Mouse (Mus musculus) embryo, embryonic 9.5 days (tissue): Measurements from ENCODE around the gene Atg4b.
A peak's percentile ranks its signal among the peaks of the same experiment; 100 is the strongest.
"Not testable (repeated sequence)": the region's sequence is repeated elsewhere in the genome, so short reads cannot be mapped to it uniquely, and the experiment has no call there.

Source experiments
- DNase-seq: peaks from one replicate; pipeline ENCODE4 v3.0.0-alpha.2; 2017; ENCODE audit errors: extremely low spot score

Atg4b gene

DNA sequence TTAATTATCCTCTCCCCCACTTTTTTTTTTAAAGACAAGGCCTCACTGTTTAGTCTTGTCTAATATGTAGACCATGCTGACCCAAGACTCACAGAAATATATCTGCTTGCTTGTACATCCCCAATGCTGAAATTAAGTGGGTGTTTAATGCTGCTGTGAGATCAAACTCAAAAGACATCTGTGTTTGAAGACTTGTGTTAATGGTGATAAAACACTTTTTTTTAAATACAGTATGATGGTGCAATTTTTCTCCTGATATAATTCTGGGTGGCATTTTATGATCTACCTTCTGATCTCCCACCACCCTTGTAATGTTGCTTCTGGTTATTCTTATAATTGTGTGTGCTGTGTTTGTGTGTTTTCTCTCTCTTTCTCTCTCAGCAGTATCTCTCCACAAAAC, 4.9 kb downstream of the Atg4b start:
- DNase-seq = no peak

GRCm38 (mm10) chr1:93760076-93760475, 8.8 kb downstream of the Atg4b start:
- DNase-seq = no peak

- DNase-seq = not testable (repeated sequence)
These were observed 12.2 kb downstream of the Atg4b start for GRCm38 (mm10) chr1:93763531-93763930.

- no peak for DNase-seq
These were observed 13.7 kb downstream of the Atg4b start for GRCm38 (mm10) chr1:93764871-93765591.

- DNase-seq = no peak
These were observed 16.3 kb downstream of the Atg4b start for GRCm38 (mm10) chr1:93767600-93767999.

- DNase-seq = no peak
These were observed 18.6 kb downstream of the Atg4b start for GRCm38 (mm10) chr1:93769901-93770300.

GRCm38 (mm10) chr1:93776686-93777085, 25.4 kb downstream of the Atg4b start:
- no peak for DNase-seq

DNA sequence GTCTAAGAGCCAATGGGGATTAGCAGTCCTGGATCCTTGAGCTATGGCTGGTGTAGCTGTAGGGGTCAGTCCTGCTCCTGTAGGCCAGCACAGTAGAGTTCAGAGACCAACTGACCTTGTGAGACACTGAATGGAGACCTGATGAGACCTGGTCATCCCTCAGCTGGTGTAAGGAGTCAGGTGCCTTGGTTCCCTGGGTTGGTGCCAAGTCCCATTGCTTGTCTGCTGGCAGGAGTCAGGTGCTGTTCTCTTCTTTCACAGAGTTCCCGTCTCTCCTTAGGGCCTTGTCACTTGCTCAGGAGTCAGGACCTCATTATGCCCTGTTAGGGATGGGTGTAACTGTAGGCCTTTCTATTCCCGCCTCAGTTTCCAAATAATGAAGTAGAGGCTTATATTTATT, 35.6 kb downstream of the Atg4b start:
- DNase-seq = no peak

- no peak for DNase-seq
These were observed 43.2 kb downstream of the Atg4b start for GRCm38 (mm10) chr1:93794526-93794925.

DNA sequence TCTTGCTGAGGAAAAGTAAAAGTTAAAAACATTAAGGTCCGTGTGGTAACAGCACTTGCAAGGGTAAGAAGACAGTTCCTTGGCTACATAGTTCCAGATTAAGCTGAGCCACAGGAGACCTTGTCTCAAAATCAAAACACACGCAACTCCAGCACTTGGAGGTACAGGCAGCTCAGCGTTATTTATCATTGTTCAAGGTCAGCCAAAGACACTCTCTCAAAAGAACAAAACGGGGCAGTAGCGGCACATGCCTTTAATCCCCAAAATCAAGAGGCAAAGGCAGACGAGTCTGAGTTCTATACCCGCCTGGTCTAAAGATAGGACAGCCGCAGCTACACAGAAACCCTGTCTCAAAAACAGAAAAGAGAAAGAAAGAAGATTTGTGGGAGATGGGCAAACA, 44.6 kb downstream of the Atg4b start:
- DNase-seq = no peak

- no peak for DNase-seq
These were observed 49.6 kb downstream of the Atg4b start for GRCm38 (mm10) chr1:93800670-93801503.

GRCm38 (mm10) chr1:93801741-93802238, 50.5 kb downstream of the Atg4b start, which contains the start of gene Dtymk:
Gene Dtymk (minus strand): TSS chr1:93801934.
- DNase-seq = peak; percentile 92

DNA sequence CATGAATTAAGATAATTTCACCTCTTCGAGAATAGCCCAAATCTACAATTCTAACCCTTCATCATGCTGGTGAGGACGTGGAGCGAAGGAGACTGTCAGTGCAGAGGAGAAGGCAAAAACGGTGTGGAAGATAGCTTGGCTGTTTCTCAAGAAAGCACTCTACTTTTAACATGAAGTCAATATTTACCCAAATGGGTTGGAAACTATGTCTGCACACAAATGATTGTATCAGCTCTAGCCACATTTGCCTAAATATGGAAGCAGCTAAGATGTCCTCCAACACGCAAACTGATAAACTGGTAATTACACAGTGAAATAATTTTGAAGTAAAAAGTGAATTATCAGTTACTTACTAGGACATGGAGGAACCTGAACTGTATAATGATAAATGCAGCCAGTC, 51.5 kb downstream of the Atg4b start:
- DNase-seq = no peak

DNA sequence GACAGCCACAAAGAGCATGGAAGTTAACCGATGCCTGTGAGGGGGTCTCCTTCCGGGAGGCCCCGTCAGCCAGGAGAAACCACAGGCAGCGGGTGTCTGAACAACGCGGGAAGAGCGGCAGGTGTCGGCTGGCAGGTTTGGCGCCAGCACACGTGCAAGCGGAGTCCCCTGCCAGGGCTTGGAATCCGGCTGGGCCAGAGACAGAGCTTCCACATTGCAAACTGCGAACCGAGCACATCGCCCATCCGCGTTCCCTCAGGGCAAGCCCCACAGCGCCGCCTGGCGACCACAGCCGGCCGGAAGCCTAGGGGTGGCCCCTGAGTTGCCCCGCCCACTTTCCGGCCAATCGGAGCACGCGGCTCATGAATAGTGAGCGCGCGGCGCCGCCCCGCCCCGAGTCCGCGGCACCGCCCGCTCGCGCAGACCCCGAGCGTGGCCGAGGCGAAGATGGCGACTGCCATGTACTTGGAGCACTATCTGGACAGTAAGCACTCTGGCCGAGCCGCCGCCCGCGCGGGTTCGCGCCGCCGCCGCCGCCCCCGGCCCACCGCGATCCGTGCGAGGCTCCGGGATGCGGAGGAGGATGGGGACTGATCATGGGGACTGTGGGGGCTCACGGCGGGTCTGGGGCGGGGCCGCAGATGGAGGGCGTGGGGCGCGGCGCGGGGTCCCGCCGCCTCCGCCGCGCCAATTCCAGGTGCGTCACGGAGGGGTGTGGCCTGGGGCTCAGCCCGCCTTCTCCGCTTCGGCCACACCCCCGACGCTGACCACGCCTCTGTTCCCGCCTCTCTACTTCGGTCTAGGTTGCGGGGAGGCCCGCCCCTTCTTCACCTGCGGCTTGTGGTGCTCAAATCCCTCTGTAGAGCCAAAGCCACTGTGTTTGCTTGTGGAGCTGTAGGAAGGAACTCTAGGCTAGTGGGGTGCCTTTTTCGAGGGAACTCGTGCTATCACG, 52.5 kb downstream of the Atg4b start, which contains the start of gene Ing5:
Ing5 (plus strand) TSS at position 410 of the 952 bp plus-strand sequence.
- DNase-seq = peak; percentile 100

GRCm38 (mm10) chr1:93804818-93805217, 53.5 kb downstream of the Atg4b start:
- no peak for DNase-seq

DNA sequence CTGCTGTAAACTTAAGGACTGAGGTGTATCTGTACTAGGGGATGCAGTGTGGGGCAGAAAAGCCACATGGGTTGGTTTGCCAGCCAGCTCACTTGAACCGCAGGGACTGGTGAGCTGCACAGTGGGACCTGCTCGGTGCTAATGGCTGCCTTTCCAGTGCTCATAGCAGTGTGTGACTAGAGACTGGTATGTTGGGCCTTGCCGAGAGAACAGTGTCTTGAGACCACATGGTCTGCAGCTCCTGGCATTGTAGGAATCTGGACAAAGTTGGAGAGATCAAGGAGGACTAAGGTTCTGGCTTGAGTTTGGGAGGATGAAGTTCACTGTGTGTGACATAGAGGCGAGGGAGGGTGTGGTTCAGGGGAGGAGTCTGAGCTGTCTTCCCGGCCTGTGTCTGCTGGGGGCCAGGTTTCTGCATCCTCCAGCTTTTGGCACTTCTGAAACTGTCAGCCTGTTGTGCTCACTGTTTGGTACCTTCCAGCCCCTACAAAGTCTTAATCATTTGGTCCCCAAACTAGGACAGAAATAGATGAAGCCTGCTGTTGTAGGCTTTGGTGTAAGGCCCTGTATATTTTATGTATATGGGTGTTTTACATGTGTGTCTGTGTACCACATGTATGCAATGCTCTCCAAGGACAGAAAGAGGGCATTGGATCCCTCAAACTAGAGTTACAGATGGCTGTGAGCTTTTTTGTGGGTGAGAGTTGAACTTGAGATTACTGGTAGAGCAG, 54.1 kb downstream of the Atg4b start:
- no peak for DNase-seq

DNA sequence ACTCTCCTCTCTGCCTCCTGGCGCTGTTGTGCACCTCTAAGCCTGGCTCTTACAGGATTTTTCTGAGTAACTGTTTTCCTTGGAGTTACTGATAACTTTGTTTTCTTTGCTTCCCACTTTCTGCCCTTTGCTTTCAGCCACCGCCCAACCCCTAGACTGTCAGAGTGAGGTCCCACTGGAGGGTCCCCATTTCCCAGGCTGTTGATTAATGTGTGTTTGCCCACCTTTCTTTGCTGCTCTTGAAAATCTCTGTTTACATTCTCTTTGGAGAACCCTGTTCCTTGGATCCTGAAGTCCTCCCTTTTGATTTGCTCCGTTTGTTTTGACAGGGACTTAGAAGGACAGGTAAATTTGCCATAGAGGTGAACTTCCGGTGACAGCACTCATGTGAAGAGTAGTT, 57.6 kb downstream of the Atg4b start:
- no peak for DNase-seq

GRCm38 (mm10) chr1:93810011-93810410, 58.7 kb downstream of the Atg4b start:
- DNase-seq = no peak

- DNase-seq = no peak
These were observed 60.3 kb downstream of the Atg4b start for GRCm38 (mm10) chr1:93811495-93812039.

- no peak for DNase-seq
These were observed 66.7 kb downstream of the Atg4b start for GRCm38 (mm10) chr1:93817823-93818532.
